Mouse (Mus musculus) heart, adult 11 months (tissue): ENCODE results near the gene Vcan.
"Not testable (repeated sequence)": the region's sequence is repeated elsewhere in the genome, so short reads cannot be mapped to it uniquely, and the experiment has no call there.

Experiments
- DNase-seq: peaks from one replicate; pipeline ENCODE4 v3.0.0; 2022

The Vcan gene

DNA sequence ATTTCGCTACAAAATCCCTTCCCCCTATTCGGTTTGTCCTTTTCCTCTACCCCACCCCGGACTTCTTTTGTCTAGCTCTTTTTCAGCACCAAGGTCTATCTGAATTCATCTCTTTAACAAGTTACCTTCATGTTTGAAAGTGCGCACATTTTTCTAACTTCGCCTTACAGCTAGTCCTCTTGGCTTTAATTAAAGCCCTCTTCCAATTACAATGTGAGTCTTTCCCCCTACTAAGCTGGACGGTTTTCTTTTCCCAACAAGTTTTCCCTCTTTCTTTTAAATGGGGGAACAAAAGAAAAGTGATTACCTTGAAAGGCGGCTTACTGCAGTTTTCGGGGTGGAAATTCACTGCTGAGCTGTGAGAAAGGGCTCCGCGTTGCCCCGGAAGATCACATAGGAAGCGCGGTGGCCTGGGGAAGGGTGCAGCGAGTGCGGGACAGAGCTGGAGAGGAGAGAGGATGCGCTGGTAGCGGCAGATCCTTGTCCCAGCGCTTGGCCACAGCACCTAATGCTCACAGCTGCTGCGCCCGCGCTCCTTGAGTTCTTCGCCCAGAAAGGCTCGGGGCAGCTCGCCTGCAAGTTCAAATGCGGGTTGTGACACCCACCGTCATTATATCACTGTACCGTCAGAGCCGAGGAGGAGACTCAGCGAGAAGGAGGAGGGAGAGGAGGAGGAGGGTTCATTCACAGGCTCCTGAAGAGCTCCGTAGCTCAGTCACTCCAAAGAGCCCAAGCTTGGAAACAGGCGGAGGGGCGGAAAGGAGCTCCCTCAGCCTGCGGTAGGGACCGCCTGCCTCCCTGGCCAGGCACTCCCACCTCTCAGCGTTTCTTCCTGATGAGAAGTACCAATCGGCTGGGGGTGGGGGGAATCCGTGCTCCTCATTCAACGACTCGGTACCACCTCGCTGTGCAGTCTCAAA lies at the start of gene Vcan:
Vcan (minus strand) TSS at position 744 of the 920 bp plus-strand sequence.
- DNase-seq: peak; percentile 95

DNA sequence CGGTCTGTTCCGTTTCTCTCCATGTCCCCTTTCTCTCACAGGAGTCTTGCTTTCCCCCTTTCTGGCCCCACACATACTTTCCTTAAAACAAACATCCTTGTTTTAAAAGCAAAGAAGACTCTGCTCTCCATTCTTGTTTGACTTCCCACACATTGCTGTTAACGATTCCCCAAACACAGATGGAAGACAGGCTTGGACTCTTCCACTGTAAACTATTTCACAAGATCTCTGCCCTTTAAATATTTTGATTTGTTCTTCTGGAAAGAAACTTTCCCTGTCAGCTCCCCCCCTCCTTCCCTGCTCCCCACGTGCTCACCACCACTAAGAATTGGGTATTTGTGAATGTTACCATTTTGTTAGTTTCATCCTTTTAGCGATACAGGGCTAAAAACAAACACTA lies 49.2 kb upstream of the Vcan start:
- DNase-seq: no peak

DNA sequence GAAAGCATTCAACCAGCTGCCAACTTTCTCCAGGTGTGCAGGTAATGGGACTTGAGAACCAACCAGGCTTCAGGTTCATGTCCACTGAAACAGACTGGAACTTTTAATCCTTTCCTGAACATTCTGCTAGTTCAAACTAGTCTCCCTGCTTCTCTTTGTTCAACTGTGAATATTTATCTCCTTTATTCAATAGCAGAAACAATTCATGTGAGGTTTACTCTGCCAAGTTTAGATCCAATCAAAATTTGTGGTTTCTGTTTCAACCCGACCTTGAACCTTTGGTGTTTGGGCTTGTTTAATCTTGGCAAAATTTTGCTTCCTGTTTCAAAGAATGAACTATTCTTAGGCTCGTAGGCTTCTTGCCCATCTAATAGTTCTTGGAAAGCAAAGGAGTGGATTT lies 40.6 kb upstream of the Vcan start:
- DNase-seq: no peak

DNA sequence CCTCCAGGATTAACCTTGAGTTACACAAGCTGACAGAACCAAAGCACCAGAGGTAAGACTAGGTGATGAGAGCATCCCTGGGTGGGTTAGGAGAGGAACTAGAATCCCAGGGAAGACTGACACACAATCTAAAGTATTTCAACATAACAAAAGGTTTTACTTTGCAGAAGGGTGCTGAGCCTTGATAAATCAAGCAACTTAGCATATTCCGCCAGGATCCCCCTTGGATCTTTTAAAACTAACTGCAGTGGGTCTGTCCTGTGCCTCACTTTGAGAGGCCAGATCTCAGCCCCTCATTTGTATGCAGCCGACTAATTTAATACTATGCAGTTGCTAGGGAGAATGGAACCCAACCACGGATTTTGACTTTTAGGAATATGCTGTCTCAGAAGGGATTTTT lies 38.0 kb upstream of the Vcan start:
- DNase-seq: no peak

DNA sequence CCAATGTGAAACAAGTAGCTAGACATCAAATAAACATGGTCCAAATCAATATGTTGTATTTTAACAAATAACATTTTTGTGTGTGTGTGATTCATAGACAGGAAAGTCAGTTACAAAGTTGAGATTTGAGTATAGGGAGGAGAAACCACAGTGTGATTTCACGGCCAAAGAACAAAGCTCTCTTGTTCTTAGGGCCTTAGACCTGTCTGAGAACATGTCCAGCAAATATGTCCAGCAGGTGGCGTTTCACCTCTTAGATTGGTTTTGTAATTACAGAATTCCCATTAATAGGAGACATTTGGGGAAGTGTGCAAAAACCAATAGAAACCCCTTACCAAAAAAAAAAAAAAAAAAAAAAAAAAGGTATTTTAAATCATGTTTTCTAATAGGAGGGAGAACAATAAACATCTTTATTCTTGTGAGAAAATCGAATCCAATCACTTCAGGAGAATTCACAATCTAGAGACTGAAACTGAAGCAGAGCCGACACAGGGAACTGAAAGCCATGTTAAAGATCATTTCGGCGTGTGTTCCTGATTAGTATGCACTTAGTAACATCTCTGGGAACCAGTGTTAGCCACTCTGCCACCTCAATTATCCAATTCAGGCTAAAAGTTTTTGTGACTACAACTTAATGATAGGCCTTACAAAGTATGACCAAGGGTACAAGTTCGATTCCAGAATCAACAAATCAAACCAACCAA lies 37.1 kb upstream of the Vcan start:
- DNase-seq: no peak

DNA sequence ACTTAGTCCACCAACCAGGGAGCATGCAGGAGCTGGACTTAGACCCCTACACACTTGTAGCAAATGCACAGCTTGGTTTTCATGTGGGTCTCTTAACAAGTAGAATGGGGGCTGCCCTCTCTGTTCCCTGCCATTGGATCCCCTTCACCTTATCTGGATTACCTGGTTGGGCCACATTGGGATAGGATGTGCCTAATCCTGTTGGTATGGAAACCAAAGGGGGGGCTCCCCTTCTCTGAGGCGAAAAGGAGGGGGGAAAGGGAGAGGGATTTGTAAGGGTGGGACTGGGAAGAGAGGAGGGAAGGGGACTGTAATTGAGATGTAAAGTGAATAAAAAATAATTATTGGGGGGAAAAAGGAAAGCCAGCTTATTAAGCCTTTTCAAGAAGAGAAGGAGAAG lies 35.5 kb upstream of the Vcan start:
- no peak for DNase-seq

DNA sequence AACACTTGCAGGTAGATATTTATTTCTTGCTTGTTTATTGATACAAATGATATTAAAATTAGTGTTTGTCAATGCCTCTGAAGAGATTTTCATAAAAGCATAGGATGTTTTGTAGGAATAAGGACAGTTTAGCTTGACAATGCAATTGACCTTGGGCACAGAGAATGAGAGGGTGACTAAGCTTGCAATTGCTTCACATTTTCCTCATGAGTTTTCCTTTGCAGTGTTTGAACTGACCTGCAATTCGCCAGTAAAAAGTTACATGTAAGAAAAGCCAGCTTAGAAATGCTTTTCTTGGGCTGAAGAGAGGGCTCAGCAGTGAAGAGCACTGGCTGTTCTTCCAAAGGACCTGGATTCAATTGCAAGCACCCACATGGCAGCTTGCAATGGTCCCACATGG lies 34.8 kb upstream of the Vcan start:
- no peak for DNase-seq

DNA sequence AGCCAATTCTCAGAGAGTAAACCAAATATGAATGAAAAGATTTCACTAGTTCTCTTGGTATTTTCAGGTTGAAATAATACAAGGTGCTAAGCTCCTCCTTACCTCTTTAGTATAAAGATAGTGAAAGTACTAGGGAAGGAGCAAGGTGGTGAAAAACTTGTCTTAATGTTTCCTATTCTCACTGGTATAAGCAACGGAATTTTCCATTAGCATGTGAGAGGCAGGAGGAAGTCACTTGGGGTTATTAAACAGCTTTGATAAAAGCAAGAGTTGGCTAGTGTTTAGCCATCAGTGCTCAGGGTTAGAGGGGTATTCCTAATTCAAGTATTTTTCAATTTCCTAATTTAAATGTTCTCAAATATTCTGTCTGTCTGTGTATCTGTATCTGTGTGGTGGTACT lies 24.2 kb upstream of the Vcan start:
- no peak for DNase-seq

DNA sequence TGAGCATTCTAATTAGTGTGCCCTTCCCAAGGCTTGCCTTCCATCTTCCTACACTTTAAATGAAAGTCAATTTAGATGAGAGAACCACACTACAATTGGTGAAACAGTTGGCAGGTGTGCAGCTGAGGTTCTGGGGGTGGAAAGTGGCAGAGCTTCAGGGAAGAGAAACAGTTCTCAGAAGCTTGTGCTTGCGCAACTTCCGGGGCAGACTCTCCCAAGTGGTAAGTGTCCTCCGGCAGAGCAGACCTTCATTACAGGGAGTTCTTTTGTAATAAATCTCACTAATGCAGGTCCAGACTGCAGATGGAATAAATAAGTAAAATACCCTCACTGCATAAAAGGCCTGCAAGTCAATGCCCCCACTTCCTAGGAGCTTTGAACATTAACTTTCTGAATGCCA lies 23.7 kb upstream of the Vcan start:
- peak; percentile 59 for DNase-seq

DNA sequence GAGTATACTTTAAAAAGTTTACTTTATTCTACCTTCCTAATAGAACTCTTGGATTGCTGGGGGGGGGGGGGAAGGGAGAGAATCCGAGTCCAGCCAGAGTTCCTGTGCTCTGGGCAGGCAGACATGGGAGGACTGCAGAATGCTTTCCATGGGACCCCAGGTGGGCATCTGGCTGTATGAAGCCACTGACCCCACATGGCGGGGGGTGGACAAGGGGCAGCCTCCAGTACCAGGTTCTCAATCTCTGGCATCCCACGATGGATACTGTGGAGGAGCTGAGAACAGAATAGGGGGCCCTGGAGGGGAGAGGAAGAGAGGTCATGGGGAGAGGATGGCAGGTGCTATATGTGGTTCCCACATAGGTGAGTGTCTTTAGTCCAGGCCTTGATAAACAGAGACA lies 20.0 kb upstream of the Vcan start:
- DNase-seq: peak; percentile 51

DNA sequence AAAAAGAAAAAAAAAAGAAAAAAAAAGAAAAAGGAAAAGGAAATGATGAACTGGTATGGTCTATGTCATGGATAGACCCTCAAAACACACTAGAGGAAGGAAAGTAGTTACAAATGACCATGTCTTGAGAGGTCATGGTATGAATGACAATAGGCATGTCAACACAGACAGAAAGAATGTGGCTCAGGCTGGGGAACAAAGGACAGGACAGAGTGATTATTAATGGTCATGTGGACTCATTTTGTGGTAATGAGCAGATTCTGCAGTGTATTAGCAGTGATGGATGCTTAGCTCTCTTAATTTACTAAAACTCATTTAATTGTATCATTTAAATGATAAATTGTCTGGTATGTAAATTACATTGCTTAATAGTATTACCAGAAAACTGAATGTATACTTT lies 14.0 kb upstream of the Vcan start:
- peak; percentile 48 for DNase-seq

DNA sequence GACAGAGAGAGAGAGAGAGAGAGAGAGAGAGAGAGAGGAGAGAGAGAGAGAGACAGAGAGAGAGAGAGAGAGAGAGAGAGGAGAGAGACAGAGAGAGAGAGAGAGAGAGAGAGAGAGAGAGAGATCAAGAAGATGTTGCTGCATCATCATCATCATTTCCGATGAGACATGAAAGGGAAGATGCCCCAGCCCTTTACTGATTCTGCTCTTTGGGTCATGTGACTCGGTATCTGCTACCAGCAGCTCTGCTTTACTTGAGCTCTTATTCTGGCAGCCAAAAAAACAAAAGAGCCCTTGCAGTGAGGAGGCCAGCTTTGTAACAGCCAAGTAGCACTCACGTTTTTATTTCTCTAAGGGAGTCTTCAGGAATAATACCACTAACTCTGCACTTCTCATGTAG lies 8.3 kb upstream of the Vcan start:
- DNase-seq: not testable (repeated sequence)

DNA sequence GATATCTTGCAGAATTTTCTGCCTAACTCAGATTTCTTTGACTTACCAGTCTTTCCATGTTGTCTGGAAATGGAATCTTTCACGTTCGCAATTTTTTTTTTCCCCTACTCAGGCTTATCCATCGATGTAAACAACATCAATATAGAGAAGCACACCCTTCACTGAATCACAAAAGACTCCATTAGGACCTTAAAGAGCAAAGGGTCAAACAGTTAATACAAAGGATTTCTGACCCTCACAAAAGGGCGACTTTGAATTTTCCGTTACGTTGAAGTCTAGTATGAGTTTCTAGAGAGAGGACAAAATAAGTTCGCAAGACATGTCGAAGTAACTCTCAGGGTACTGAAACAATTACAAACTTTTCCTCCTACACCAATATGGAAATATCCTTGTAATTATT lies 892 bp upstream of the Vcan start:
- DNase-seq: no peak

DNA sequence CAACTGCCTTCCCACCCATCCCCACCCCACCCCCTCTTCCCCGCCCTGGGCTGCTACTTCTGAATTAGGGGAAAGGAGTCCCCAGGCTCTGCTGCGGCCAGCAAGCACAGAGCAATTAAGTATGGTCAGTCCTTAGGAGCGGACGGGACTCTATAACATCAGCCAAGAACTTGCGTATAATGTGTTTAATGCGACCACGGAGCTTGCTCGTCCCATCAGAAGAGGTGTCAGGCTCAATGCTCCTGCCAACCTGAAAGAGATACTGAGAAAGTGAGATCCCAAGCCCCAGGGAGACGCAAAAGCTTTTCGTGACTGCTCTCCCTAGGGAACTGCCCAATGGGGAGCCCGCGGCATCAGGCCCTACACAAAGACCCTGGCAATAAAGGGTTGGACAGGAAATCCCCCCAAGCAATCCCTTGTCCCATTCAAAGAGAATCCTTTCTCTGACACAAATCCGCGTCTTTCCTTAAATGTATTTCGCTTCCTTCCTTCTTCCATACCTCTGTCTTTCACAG lies 434 bp upstream of the Vcan start:
- no peak for DNase-seq

DNA sequence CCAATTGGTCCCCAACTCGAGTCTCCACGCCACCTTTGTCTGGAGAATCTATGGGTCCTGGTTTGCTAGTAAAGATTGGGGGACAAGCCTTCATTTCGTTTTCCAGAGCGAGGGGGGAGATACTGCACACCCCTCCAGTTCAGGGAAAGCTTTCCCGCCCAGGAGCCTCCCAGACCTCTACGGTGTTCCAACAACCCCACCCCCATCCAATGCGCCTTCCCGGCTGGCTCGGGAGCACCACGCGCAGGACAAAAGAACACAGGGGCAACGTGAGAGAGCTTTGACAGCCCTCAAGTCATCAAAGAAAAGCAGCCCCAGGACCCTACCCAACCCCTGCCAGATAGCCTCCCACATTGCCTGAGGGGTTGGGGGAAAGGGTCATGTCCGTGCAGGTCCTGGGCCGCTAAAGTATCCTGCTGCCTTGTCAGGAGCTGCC lies 1.2 kb downstream of the Vcan start:
- DNase-seq: peak; percentile 95

DNA sequence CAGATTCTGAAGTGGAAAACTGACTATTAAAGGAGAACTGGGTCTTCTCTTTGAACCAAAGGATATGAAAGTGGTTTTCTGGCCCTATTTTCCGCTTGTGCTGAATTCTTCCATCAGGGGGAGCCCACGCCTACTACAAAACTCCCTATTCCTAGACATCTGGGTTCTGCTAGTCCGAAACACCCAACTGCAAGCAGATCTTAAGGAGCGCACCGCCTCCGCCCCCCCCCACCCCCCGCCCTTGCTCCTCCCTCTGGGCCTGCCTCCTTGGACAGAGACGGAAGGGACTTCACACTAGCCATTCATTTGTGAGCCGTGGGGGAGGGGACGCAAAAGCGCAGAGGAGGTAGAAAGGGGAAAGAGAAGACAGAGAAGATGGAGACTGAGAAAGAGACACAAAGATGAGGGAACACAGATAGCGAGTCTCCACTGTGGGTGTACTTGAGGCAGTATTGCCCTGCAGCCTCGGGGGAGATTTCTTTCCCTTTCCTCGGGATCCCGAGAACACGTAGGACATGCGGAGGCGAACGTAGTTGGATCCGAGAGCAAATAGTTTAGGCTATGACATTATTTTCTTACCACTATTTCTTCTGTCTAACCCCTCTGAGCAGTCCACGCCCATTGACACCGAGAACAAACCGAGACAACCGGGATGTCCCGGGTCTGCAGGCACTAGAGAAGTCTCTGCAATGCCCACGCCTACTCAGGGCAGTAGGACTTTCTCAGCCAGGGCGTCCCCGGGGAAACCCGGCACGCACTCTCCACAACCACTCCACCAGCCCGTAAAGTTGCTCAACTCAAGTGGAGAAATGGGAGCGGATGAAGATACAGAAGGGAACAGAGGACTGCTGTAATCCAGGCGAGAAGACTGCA lies 1.8 kb downstream of the Vcan start:
- peak; percentile 98 for DNase-seq

DNA sequence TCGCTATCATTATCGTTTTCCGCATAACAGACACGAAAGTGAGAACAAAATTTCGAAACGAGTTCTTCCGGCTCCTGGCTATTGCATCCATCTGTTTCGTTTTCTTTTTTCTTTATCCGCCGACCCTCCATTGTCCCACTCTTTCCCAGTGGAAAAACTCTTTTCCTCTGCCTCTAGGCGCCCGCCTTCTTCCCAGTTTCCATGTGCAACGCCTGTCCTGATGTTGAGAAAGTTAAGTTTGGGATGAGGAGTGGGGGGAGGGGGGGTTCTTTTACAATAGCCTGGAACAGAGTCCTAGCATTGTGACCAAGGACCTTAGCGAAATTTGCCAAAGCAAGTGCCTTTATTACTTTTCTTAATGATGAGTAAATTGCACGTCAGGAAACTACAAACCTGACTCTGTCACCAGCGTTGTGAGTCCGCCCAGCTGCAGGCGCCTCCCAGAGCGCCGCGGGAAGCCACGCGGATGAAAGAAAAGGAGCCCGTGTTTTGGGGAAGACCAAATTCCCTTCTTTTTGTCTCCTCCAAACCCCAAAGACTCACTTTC lies 2.5 kb downstream of the Vcan start:
- peak; percentile 88 for DNase-seq

DNA sequence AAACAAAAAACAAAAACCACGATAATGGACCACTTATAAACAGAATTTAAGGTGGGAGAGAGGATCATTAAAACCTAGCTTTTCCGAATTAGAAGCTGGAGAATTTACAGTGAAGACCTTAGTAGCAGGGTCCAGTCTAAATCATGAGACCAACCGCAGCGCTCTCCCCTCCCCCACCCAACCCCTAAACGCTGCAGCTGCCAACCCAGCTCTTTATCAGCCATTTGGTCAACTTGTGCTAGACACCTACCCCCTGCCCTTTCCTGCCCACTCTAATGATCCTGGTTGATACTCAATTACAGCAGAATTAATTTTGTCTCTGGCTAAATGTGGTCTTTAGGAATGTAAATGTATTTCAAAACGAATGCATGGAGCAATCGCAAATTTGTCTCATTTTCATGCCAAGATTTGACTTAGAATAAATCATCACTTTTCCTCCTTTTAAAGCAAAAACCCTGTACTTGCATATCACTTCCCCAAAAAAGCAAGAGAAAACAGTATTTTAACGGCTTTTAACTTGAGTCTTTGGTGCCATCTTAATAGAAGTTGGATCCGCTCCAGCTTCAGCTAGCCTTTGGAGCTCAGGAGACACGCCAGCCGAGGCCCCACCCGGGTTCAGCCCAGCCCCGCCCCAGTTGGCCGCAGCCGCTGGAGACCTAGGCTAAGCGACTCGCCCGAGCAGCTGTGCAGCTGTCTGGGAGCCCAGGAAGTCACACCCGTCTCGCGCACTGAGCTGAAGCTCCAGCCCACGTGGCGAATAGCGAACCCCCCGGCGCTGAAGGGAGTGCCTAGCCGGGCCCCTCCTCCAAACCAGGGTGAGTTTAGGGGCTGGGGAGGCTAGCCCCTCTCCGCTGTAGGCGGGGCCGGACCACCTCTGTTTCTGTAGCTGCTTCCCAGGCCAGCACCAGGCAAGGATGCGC lies 3.3 kb downstream of the Vcan start:
- peak; percentile 99 for DNase-seq

DNA sequence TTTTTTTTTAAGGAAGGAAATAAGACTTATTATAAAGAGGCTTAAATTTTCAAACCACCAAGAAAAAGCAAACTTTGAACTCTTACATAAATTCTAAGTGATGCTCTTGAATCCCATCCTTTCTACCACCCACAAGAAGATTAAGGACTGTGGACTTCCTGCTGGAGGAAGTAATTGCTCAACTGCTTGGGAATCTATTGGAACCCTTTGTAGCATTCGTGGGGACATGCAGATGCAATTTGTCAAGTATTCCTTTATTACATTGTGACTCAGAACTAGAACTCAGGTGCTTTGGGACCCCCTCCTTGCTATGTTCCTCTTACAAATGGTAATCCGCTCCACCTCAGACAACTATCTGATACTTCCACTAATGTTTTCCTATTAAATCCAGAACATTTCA lies 4.0 kb downstream of the Vcan start:
- peak; percentile 84 for DNase-seq

DNA sequence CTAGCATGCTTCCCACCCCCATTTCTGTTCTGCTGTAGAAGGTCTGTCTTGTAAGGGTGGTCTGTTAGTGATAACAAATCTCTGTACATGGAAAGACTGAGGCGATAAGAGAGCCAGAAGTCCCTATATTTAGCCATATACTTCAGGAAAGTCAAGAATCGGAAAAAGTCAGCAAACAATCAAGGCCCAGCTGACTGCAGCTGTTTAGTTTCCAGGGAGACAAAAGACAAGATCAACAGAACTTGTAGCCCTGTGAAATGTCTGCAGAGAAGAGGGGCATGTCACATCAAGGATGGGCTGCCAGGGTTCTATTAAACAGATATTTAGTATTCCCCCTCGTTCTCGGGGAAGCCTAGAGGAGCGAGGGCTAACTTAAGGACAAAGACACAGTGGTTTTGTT lies 7.2 kb downstream of the Vcan start:
- DNase-seq: no peak

DNA sequence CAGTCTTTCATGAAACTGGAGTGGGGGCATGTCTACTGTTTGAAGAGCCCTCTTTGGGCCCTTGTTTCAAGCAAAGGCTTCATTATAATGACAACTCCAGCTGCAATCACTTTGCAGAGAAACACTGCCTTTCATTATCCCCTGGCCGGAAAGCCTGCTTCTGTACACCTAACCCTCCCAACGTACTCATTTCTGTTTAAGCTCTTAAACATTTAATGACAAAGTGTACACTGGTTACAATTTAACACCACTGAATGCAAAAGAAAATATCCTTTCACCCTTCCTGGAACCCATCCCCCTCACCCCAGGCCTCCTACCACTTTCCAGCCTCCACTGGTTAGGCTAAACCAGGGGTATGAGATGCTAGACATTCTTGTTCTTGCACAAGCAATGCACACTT lies 15.8 kb downstream of the Vcan start:
- DNase-seq: no peak

DNA sequence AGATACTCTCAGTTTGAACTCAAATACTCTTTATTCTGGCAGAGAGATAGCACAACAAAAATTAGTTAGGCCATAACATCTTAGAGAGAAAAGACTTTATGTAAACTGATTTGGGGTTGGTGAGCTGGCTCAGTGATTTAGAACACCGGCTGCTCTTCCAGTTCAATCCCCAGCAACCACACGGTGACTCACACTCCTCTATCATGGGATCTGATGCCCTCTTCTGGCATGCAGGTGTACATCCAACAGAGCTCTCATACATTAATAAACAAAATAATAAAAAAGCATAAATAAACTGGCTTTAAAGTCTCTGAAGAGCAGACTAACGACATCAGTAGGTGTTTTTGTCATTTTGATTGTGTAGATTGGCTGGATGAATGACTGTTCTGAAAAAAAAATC lies 21.8 kb downstream of the Vcan start:
- DNase-seq: no peak
